Mouse (Mus musculus) T-helper 1 cell (primary cell): ENCODE results near the gene Vamp2.

Experiments used
- in situ Hi-C: fragments of 300-600 bp; cut with MboI, MseI; formaldehyde crosslinking; loops from one replicate; pipeline ENCODE4 v1.15.1; 2025; ENCODE audit warnings: high pct_unique_total_duplicates

Vamp2 gene

GRCm38 (mm10) chr11:69064259-69065133 lies 23.8 kb upstream of the Vamp2 start:
- in situ Hi-C loops: loop anchor here (5.0 to 10.0 kb wide), 2 partner anchors 58 to 170 kb away; partner anchors contain the start of genes 9130213A22Rik, Gucy2e and Hes7

- in situ Hi-C loops: loop anchor here (10.0 kb wide), 1 partner anchor 169 kb away; the partner anchor contains the start of gene Gucy2e
These were observed 22.8 kb upstream of the Vamp2 start for GRCm38 (mm10) chr11:69065394-69065925.

GRCm38 (mm10) chr11:69066163-69066861 lies 22.0 kb upstream of the Vamp2 start:
- in situ Hi-C loops: loop anchor here (10.0 kb wide), 1 partner anchor 168 kb away; the partner anchor contains the start of gene Gucy2e

GRCm38 (mm10) chr11:69066956-69067355 lies 21.3 kb upstream of the Vamp2 start:
- in situ Hi-C loops: loop anchor here (10.0 kb wide), 1 partner anchor 168 kb away; the partner anchor contains the start of gene Gucy2e

GRCm38 (mm10) chr11:69067601-69068000 lies 20.7 kb upstream of the Vamp2 start:
- in situ Hi-C loops: loop anchor here (10.0 kb wide), 1 partner anchor 167 kb away; the partner anchor contains the start of gene Gucy2e

GRCm38 (mm10) chr11:69070093-69070492 lies 18.2 kb upstream of the Vamp2 start:
- in situ Hi-C loops: no loop called here

- in situ Hi-C loops: no loop called here
These were observed 17.6 kb upstream of the Vamp2 start, which contains the start of gene Tmem107 for GRCm38 (mm10) chr11:69070590-69071222. TSS of gene Tmem107 (plus strand) at chr11:69070806.

- in situ Hi-C loops: no loop called here
These were observed 17.0 kb upstream of the Vamp2 start for GRCm38 (mm10) chr11:69071262-69071661.

GRCm38 (mm10) chr11:69072234-69072633 lies 16.1 kb upstream of the Vamp2 start:
- in situ Hi-C loops: no loop called here

- in situ Hi-C loops: no loop called here
These were observed 15.6 kb upstream of the Vamp2 start for GRCm38 (mm10) chr11:69072666-69073064.

GRCm38 (mm10) chr11:69073065-69073888 lies 15.0 kb upstream of the Vamp2 start:
- in situ Hi-C loops: no loop called here

GRCm38 (mm10) chr11:69073951-69074775 lies 14.1 kb upstream of the Vamp2 start:
- in situ Hi-C loops: no loop called here

- in situ Hi-C loops: no loop called here
These were observed 13.6 kb upstream of the Vamp2 start for GRCm38 (mm10) chr11:69074776-69075069.

GRCm38 (mm10) chr11:69075764-69076479 lies 12.4 kb upstream of the Vamp2 start:
- in situ Hi-C loops: no loop called here

- in situ Hi-C loops: no loop called here
These were observed 11.7 kb upstream of the Vamp2 start for GRCm38 (mm10) chr11:69076572-69076971.

GRCm38 (mm10) chr11:69077316-69077715 lies 11.0 kb upstream of the Vamp2 start:
- in situ Hi-C loops: no loop called here

GRCm38 (mm10) chr11:69078041-69078440 lies 10.2 kb upstream of the Vamp2 start:
- in situ Hi-C loops: no loop called here

- in situ Hi-C loops: no loop called here
These were observed 9.4 kb upstream of the Vamp2 start for GRCm38 (mm10) chr11:69078805-69079438.
